Mouse (Mus musculus) lung, embryonic 15.5 days (tissue): ENCODE measurements at regions not wholly inside any gene's neighbourhood (a gene's known extent, or its start where the extent isn't known, plus 50 kb on each side); places are given as distances from the start of the nearest gene placed in this dataset.
"Not testable (repeated sequence)": the region's sequence is repeated elsewhere in the genome, so short reads cannot be mapped to it uniquely, and the experiment has no call there.

Experiments
- ATAC-seq: fragments of 200-750 bp; cut with Nextera tagmentation; 2 replicates; pipeline ENCODE4 v1.8.0; 2017; ENCODE audit warnings: moderate number of reproducible peaks, borderline replicate concordance; ENCODE audit not compliant: low FRiP score, low TSS enrichment; ENCODE audit errors: extremely low read depth
- H3K27ac ChIP-seq: fragments of 300-500 bp; sonication (generic); 2 replicates; pipeline ENCODE4 v1.5.1; 2015; ENCODE audit warnings: moderate library complexity, mild to moderate bottlenecking, inconsistent platforms
- H3K27me3 ChIP-seq: fragments of 300-500 bp; sonication (generic); 2 replicates; pipeline ENCODE4 v1.6.1; 2015; ENCODE audit warnings: inconsistent platforms
- H3K36me3 ChIP-seq: fragments of 300-500 bp; sonication (generic); 2 replicates; pipeline ENCODE4 v1.6.1; 2015; ENCODE audit warnings: inconsistent platforms
- H3K4me1 ChIP-seq: fragments of 300-500 bp; sonication (generic); 2 replicates; pipeline ENCODE4 v1.6.1; 2015; ENCODE audit warnings: inconsistent platforms
- H3K4me2 ChIP-seq: fragments of 300-500 bp; sonication (generic); 2 replicates; pipeline ENCODE4 v1.6.1; 2015; ENCODE audit warnings: inconsistent platforms, mild to moderate bottlenecking, moderate library complexity
- H3K4me3 ChIP-seq: fragments of 300-500 bp; sonication (generic); 2 replicates; pipeline ENCODE4 v1.5.1; 2015; ENCODE audit warnings: mild to moderate bottlenecking, inconsistent platforms
- H3K9ac ChIP-seq: fragments of 300-500 bp; sonication (generic); 2 replicates; pipeline ENCODE4 v1.6.1; 2015; ENCODE audit warnings: inconsistent platforms
- H3K9me3 ChIP-seq: fragments of 300-500 bp; sonication (generic); 2 replicates; pipeline ENCODE4 v1.6.1; 2016; ENCODE audit warnings: inconsistent platforms
- WGBS: fragments of 180-500 bp; shearing (Covaris S2); methylation state at CpG from one replicate; pipeline ENCODE4 v1.1.7; 2015; 5-methylcytosine and 5-hydroxymethylcytosine counted together

DNA sequence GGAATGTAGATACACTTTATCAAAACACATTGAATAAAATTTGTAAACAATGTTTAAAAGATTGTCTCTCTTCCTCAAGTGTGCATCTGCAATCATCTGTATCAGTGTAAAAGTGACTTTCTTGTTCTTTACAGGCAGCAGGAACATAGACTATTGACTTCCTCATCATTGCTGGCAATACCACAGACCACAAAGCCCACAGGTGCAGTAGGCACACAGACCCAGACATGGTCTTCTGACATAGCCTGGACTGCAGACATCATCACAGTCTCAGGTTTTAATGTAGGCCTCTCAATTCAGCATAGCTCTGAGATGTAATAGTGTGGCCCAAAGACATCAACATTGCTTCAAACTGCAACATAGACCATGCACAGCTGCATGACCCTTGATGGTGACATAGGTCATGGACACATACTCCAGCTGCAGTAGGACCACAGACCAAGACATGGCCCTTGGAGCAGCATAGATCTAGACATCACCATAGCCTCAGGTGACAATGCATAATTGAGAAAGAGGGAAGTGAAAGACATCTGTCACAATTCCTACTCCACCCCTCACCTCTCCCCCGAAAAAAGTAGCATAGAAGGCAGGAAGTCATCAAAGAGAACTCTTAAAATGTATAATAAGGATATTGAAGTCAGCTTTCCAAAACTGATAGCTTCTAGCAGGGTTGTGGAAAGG is 74.1 kb upstream of the Speer2 start:
- Histone ChIP-seq H3K9ac (no peak overlapping the region), H3K4me1 (no peaks in the 10 kb centered on the region), H3K4me2 (no peak overlapping the region), H3K27me3 (no peaks in the 10 kb centered on the region), H3K27ac (no peak overlapping the region), H3K36me3 (no peaks in the 10 kb centered on the region), H3K9me3 (no peaks in the 10 kb centered on the region), H3K4me3 (no peak overlapping the region)
- ATAC-seq = no peak
- WGBS = 74% methylated on average over 1 of the region's 1 CpGs

DNA sequence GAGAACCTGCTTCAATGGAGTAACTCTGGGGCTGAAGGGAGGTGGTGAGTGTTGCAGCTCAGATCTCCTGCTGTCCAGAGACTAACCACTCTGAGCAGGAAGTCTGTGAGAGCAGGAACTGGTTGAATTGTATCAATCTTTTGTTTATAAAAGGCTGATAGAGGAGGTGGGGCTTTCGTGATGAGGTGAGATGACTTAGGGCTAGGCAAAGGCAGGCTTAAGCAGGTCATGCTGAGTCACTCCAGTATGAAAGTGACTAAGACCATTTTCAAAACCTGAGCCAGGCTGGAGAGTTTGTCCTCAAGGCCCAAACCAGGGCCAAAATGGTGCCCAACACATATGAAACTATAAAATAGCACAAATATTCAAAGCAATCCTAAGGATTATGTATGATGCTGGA is 80.1 kb upstream of the Speer2 start:
- WGBS = 35% methylated on average over 1 of the region's 1 CpGs
- Histone ChIP-seq H3K4me2 (no peak overlapping the region), H3K9me3 (no peaks in the 10 kb centered on the region), H3K9ac (no peak overlapping the region), H3K27ac (no peak overlapping the region), H3K27me3 (no peaks in the 10 kb centered on the region), H3K4me1 (no peaks in the 10 kb centered on the region), H3K36me3 (no peaks in the 10 kb centered on the region), H3K4me3 (no peak overlapping the region)
- ATAC-seq = no peak

DNA sequence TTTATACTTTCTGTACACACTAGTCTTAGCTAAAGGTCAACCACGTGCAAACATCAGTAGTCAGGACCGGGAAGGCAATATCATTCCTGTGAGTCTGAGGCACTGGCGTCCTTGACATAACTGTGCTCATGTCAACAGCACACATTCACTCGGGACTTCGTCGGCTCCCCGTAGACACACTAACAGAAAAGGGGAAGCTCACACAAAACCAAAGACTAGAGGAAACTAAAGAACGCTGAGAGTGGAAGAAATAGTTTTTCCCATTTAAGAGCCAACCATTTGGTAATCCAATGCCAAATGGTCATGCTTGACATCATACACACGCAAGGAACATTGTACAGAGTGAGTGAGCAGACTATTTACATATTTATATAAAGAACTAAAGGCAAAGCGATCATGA is 85.2 kb upstream of the Speer2 start:
- WGBS = 47% methylated on average over 10 of the region's 10 CpGs

DNA sequence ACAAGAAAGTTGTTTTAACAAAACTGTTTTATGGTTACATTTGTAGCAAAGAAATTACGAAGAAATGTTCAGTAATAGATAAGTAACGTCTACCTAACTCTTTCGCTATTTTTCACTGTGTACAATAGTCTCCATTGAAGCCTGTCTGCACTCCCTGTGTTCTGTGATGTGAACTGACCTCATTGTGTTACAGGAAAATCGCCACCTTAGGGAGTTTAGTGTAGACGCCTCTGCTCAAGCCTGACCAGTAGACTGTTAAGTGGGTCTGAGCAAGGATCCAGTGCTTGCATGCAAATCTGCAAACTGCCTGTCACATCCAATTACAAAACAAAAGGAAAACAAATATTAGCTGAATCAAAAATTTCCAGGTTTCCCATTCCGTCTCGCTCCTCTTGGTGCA is 85.8 kb upstream of the Speer2 start:
- Histone ChIP-seq H3K4me2 (no peak overlapping the region), H3K27me3 (no peaks in the 10 kb centered on the region), H3K36me3 (no peaks in the 10 kb centered on the region), H3K9ac (no peak overlapping the region), H3K9me3 (no peaks in the 10 kb centered on the region), H3K27ac (no peak overlapping the region), H3K4me1 (no peaks in the 10 kb centered on the region), H3K4me3 (no peak overlapping the region)
- ATAC-seq = no peak
- 79% methylated on average over 7 of the region's 7 CpGs for WGBS

More for the DNA sequence above, 85.2 kb upstream of the Speer2 start:
- Histone ChIP-seq H3K4me1 (no peaks in the 10 kb centered on the region), H3K27me3 (no peaks in the 10 kb centered on the region), H3K36me3 (no peaks in the 10 kb centered on the region), H3K9ac (no peak overlapping the region), H3K4me2 (no peak overlapping the region), H3K4me3 (no peak overlapping the region), H3K27ac (no peak overlapping the region), H3K9me3 (no peaks in the 10 kb centered on the region)
- no peak for ATAC-seq

DNA sequence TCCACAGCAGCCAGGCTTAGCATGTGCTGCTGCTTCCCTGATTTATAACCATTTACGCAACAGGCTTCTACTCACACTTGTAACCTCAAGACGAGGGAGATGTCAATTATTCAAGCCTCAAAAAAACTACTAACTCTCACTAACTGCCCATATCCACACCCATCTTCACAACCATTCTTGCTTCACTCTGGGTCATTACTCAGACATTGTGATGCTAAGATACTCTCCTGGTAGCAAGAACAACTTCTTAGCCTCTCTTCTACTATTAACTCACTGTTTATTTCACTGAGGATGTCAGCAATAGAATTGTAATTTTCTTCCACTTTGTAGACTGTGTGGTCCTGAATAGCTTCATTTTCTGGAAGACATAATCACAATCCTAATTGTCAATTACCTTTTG is 88.0 kb upstream of the Speer2 start:
- Histone ChIP-seq H3K4me1 (no peaks in the 10 kb centered on the region), H3K36me3 (no peaks in the 10 kb centered on the region), H3K27me3 (no peaks in the 10 kb centered on the region), H3K4me3 (no peak overlapping the region), H3K4me2 (no peak overlapping the region), H3K27ac (no peak overlapping the region), H3K9ac (no peak overlapping the region), H3K9me3 (no peaks in the 10 kb centered on the region)
- 64% methylated on average over 2 of the region's 2 CpGs for WGBS
- no peak for ATAC-seq

DNA sequence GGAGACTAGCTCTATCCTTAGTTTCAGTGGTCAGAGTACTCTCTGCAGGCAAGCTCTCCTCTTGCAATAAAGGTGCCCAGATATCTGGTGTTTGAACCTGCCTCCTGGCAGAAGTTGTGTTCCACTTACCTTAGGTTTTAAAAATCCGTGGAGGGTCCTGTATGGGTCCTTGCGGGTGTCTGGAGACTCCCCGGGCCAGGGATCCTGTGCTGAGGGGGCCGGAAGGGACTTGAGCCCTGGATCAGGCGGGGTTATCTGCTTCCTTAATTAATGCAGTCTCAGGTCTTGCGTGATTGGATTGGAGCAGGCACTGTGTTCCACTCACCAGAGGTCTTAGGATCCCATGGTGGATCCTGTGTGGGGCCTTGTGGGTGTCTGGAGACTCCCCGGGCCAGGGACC is 103.0 kb upstream of the Speer2 start:
- not testable (repeated sequence) for H3K4me3 ChIP-seq, H3K4me2 ChIP-seq, H3K9ac ChIP-seq, H3K27me3 ChIP-seq, H3K36me3 ChIP-seq, H3K4me1 ChIP-seq, H3K27ac ChIP-seq, ATAC-seq, H3K9me3 ChIP-seq
- WGBS = 94% methylated on average over 7 of the region's 7 CpGs

DNA sequence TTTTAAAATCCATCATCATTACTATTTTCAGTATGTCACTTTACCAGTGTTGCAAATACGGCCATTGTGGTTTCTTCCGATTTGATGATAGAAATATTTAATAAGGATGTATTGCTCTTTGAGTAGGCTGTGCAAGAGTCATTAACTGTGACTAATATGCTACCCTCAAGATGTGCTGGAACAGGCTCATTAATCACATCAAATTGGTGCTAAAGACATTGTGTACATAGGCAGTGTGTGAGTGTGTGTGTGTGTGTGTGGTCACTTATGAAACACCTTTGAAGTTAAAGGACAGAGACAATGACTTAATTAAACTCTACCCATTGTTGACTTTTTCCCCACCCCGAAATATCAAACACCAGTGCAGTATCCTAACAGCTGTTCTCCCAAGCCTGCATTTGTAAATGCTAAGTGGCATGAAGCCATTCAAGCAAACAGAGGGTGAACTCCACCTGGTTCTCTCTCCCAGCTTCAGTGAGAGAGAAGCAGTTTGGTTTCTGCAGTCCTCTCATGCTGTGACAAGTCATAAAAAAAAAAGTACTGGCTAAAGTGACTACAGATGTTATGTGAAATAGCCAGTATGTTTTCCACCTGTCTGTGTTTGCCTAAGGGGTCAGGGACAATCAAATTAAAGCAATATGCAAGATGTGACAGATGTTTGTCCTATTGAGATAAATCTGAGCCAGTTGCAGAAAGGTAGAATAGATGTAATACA is 116.4 kb upstream of the Speer2 start:
- Histone ChIP-seq H3K4me1 (no peaks in the 10 kb centered on the region), H3K36me3 (no peaks in the 10 kb centered on the region), H3K9me3 (no peaks in the 10 kb centered on the region), H3K4me3 (no peak overlapping the region), H3K27me3 (no peaks in the 10 kb centered on the region), H3K4me2 (no peak overlapping the region), H3K9ac (no peak overlapping the region), H3K27ac (no peak overlapping the region)
- ATAC-seq = no peak
- WGBS = 48% methylated on average over 3 of the region's 3 CpGs

DNA sequence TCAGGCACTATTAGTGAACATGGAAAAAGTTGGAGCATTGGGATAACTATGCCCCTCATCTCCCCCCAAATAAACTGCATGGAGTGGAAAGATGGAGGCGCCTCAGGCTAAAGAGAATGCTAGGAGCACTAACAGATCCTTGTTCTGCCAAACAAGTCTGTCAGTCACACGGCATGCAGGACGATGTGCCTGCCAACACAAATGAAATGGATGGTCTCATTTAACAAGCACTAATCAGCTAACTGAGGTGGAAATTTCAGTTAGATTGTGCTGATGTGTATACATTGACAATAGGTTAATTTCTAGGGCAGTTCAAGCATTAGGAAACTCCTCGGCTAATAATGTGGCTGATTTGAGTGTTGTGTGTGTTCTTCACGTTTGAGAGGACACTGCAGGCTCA is 120.8 kb upstream of the Speer2 start:
- Histone ChIP-seq H3K9me3 (no peaks in the 10 kb centered on the region), H3K4me3 (no peak overlapping the region), H3K4me1 (no peaks in the 10 kb centered on the region), H3K36me3 (no peaks in the 10 kb centered on the region), H3K4me2 (no peak overlapping the region), H3K27me3 (no peaks in the 10 kb centered on the region), H3K27ac (no peak overlapping the region), H3K9ac (no peak overlapping the region)
- 60% methylated on average over 5 of the region's 5 CpGs for WGBS
- no peak for ATAC-seq

DNA sequence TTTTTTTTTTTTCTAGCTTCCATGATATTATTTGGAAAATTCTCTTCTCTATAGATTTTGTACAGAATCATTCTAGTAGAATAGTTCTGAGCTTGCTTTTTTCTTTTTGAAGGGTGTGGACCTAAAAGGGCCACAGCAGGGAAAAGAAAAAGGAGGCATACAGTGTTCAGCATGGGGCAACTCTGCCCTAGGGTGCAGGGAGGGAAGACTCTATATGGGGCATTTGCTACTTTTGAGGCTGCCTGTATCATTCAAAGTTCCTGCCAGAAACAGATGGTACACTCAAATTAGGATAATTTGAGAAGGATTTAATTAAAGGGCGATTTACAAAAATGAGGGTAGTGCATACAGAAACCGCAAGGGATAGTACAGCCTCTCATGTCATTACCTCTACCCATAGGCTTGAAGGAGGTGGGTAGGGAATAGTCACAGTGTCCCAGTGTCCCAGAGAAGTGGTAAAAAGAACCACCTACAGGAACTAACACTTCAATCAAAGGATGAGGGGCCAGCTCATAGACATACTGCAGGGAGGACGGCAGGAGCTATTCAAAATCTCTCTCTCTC is 128.4 kb upstream of the Speer2 start:
- Histone ChIP-seq H3K4me1 (no peaks in the 10 kb centered on the region), H3K4me3 (no peak overlapping the region), H3K9me3 (no peaks in the 10 kb centered on the region), H3K27ac (no peak overlapping the region), H3K4me2 (no peak overlapping the region), H3K36me3 (no peaks in the 10 kb centered on the region), H3K9ac (no peak overlapping the region), H3K27me3 (no peaks in the 10 kb centered on the region)
- ATAC-seq = no peak
- WGBS = 71% methylated on average over 3 of the region's 3 CpGs

DNA sequence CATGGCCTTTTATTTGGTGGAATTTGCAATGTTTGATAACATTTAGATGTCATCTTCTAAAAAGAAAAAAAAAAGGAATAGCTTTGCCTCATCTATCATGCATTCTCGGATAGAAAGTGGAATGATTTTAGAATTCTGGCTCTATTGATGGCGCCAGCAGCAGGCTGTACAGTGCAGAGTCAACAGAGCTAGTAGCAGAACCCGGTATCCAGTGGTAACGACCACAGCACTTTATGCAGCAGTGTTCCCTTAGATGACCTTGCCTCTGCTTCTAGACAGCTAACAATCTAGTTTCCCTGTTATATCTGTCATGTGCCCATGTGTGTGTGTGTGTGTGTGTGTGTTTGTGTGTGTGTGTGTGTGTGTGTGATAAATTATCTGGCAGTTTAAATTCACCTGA is 129.2 kb upstream of the Speer2 start:
- no peaks in the 10 kb centered on the region for H3K36me3 ChIP-seq
- no peak overlapping the region for H3K9ac ChIP-seq
- no peaks in the 10 kb centered on the region for H3K27me3 ChIP-seq
- no peak for ATAC-seq
- 67% methylated on average over 4 of the region's 4 CpGs for WGBS
- H3K4me1 ChIP-seq = no peaks in the 10 kb centered on the region
- no peak overlapping the region for H3K4me2 ChIP-seq
- H3K9me3 ChIP-seq = no peaks in the 10 kb centered on the region
- no peak overlapping the region for H3K4me3 ChIP-seq
- no peak overlapping the region for H3K27ac ChIP-seq

DNA sequence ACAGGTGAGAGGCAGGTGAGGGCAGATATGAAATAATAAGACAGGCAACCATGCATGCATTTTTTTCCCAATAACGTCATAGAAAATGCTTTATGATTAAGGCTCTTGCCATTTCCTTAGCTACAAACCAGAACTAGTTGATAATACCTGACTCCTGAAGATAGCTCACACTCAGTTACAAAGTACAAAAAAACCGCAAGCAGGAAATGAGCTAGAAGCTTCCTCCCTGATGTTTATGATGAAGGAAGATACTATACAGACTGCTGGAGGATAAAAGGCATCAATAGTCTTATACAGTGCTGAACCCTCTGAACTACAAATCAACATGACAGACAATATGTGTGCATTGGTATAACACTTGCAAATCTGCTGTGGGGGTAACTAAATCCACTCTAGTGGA is 143.3 kb upstream of the Speer2 start:
- H3K27ac ChIP-seq = no peak overlapping the region
- no peak overlapping the region for H3K4me2 ChIP-seq
- no peak for ATAC-seq
- H3K36me3 ChIP-seq = no peaks in the 10 kb centered on the region
- no peaks in the 10 kb centered on the region for H3K27me3 ChIP-seq
- no peak overlapping the region for H3K9ac ChIP-seq
- 75% methylated on average over 2 of the region's 2 CpGs for WGBS
- no peaks in the 10 kb centered on the region for H3K4me1 ChIP-seq
- H3K4me3 ChIP-seq = no peak overlapping the region
- H3K9me3 ChIP-seq = no peaks in the 10 kb centered on the region

DNA sequence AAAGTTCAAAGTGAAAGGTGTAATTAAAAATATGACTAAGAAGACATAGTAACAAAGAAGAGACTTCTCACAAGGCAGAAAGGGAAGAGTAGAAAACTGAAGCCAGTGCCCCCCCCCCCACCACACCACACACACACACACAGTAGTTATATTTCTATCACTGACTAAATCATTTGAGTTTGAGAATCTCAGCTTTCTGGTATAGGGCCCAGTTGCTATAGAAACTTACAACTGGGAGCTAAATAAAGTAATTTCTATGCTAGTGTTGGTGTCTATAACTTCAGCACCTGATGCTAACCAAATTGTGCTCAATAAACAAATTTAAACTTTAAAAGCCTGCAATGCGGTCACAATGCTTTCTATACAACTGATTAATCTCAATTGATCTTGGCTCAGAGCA is 153.4 kb upstream of the Speer2 start:
- Histone ChIP-seq H3K27ac (no peak overlapping the region), H3K27me3 (no peaks in the 10 kb centered on the region), H3K9ac (no peak overlapping the region), H3K9me3 (no peaks in the 10 kb centered on the region), H3K36me3 (no peaks in the 10 kb centered on the region), H3K4me1 (no peaks in the 10 kb centered on the region), H3K4me2 (no peak overlapping the region), H3K4me3 (no peak overlapping the region)
- WGBS = 90% methylated on average over 1 of the region's 1 CpGs
- ATAC-seq = no peak
